In genomic region chr15:79322991-79323790, GRCm38 (mm10) we compare ENCODE assay signal across 8 mouse cellular contexts. TPM values are rescaled to one million over a fixed set of nuclear protein-coding genes. Genes with fewer than 3 reads are reported as not detected.
A peak's percentile ranks its signal among the peaks of the same experiment; 100 is the strongest.
DNase-seq lines count a peak whose midpoint lies in the region; ATAC-seq lines count a peak whose summit lies in the region.

No protein-coding gene starts in this region.

- peaks cover 59% of the 10 kb centered on the region for H3K4me1 ChIP-seq in heart, embryonic 12.5 days (replicated peaks)

- peak; percentile 20 for ATAC-seq in heart, embryonic 12.5 days (ENCODE audit: insufficient number of reproducible peaks, low FRiP score)

- 64% methylated on average over 6 of the region's 6 CpGs for WGBS in heart, embryonic 12.5 days

- peak; percentile 63 to 66 for DNase-seq in right cerebral cortex, postnatal 10 days (ENCODE audit: low spot score in 2 of 2)
- no peak for DNase-seq in right cerebral cortex, postnatal 25 days
- peak; percentile 73 for DNase-seq in adrenal gland, postnatal 25 days
- peak; percentile 91 for DNase-seq in kidney, postnatal 10 days
- peak; percentile 90 to 93 for DNase-seq in lung, postnatal 4 days
- peak; percentile 75 to 85 for DNase-seq in thymus, postnatal 10 days (ENCODE audit: low spot score in 2 of 2)
- DNase-seq in cerebellum, adult 9-10 months: no peak

- H3K36me3 ChIP-seq in heart, embryonic 12.5 days: no peaks in the 10 kb centered on the region

- no peaks in the 10 kb centered on the region for H3K27me3 ChIP-seq in heart, embryonic 12.5 days (replicated peaks)

- no peaks in the 10 kb centered on the region for H3K9me3 ChIP-seq in heart, embryonic 12.5 days (replicated peaks)

- peak overlapping the region; percentile 80 for H3K27ac ChIP-seq in heart, embryonic 12.5 days (ENCODE audit: poor library complexity, severe bottlenecking)

- no peak overlapping the region for H3K9ac ChIP-seq in heart, embryonic 12.5 days

- H3K4me3 ChIP-seq in heart, embryonic 12.5 days: no peak overlapping the region

- H3K4me2 ChIP-seq in heart, embryonic 12.5 days: 0 out of 2 replicates have a peak overlapping the region, but pooled peaks have one; percentile 17

RNA-seq across cellular contexts. Expression of gene Pla2g6, which starts 5.0 kb away (rescaled TPM):
- 28.4 and 31.9 TPM in 2 replicates for total RNA-seq in adrenal gland, postnatal 25 days (2021)
- polyA plus RNA-seq in heart, embryonic 12.5 days (2016; fragmentation: Nextera tagmentation; extraction: Ambion mirVana): 12.1 and 14.4 TPM in 2 replicates

RNA-seq across cellular contexts. Expression of gene Maff, which starts 23.2 kb away (rescaled TPM):
- 2.2 and 3.1 TPM in 2 replicates for total RNA-seq in adrenal gland, postnatal 25 days (2021)
- 1.9 and 2.6 TPM in 2 replicates for polyA plus RNA-seq in heart, embryonic 12.5 days (2016; fragmentation: Nextera tagmentation; extraction: Ambion mirVana)

RNA-seq across cellular contexts. Expression of gene Baiap2l2, which starts 37.9 kb away (rescaled TPM):
- total RNA-seq in adrenal gland, postnatal 25 days (2021): not detected in 2 replicates
- polyA plus RNA-seq in heart, embryonic 12.5 days (2016; fragmentation: Nextera tagmentation; extraction: Ambion mirVana): 9.3 and 11.9 TPM in 2 replicates

Comparison
In these comparisons a context has a peak if more than half of its experiments do, and no peak if none do; other contexts are left out.
1. DNase-seq: peak in right cerebral cortex, postnatal 10 days (2 of 2), adrenal gland, postnatal 25 days (single experiment), kidney, postnatal 10 days (single experiment), lung, postnatal 4 days (2 of 2) and thymus, postnatal 10 days (2 of 2); none in right cerebral cortex, postnatal 25 days (single experiment) and cerebellum, adult 9-10 months (single experiment).